19 mouse cellular contexts compared by ENCODE assay signal in genomic region chr8:96289519-96289918, GRCm38 (mm10).
"Had no signal": no experiment of that assay in that cellular context is flagged by ENCODE, and none has a peak within 500 bp of the region (broad histone marks: within the 10 kb centered on the region; RNA-seq: fewer than 3 reads in every experiment).

No protein-coding gene starts in this region.

- ATAC-seq: intestine, postnatal 0 days; liver, postnatal 0 days; lung, postnatal 0 days had no signal

- H3K9ac ChIP-seq: kidney, embryonic 15.5 days; limb, embryonic 12.5 days; limb, embryonic 15.5 days; liver, embryonic 14.5 days; liver, postnatal 0 days; lung, embryonic 14.5 days; midbrain, embryonic 12.5 days; stomach, embryonic 15.5 days had no signal

- H3K4me3 ChIP-seq: kidney, embryonic 15.5 days; limb, embryonic 12.5 days; limb, embryonic 15.5 days; midbrain, embryonic 12.5 days; stomach, embryonic 15.5 days had no signal

- DNase-seq: kidney, adult 2 months; kidney, postnatal 10 days; kidney, postnatal 36 days; liver, postnatal 0 days; lung, embryonic 14.5 days; retina, postnatal 1 day; right cerebral cortex, postnatal 25 days; spleen, adult 18-20 months; thymus, postnatal 25 days had no signal

- H3K27ac ChIP-seq: kidney, embryonic 15.5 days; limb, embryonic 12.5 days; limb, embryonic 15.5 days; liver, embryonic 14.5 days; macrophage; midbrain, embryonic 12.5 days; stomach, embryonic 15.5 days had no signal

- H3K9me3 ChIP-seq: kidney, embryonic 15.5 days; limb, embryonic 12.5 days; limb, embryonic 15.5 days; midbrain, embryonic 12.5 days; stomach, embryonic 15.5 days had no signal

- H3K27me3 ChIP-seq: kidney, embryonic 15.5 days; limb, embryonic 12.5 days; limb, embryonic 15.5 days; midbrain, embryonic 12.5 days; stomach, embryonic 15.5 days had no signal

- H3K36me3 ChIP-seq: kidney, embryonic 15.5 days; limb, embryonic 12.5 days; limb, embryonic 15.5 days; midbrain, embryonic 12.5 days; stomach, embryonic 15.5 days had no signal

- H3K4me1 ChIP-seq: kidney, embryonic 15.5 days; limb, embryonic 15.5 days; midbrain, embryonic 12.5 days; stomach, embryonic 15.5 days had no signal

- H3K4me2 ChIP-seq: kidney, embryonic 15.5 days; limb, embryonic 12.5 days; limb, embryonic 15.5 days; liver, embryonic 11.5 days; lung, embryonic 14.5 days; midbrain, embryonic 12.5 days; stomach, embryonic 15.5 days had no signal
